Mouse (Mus musculus): ENCODE results near the gene Pkp4. TPM values are rescaled to one million over a fixed set of nuclear protein-coding genes. Genes with fewer than 3 reads are reported as not detected.

Pkp4 gene
- polyA plus RNA-seq, 1 experiment from 2014 or later: 30.6 TPM

- Histone ChIP-seq H3K4me2 (no peak overlapping the region), H3K9ac (no peak overlapping the region), H3K4me1 (replicated peaks) (peaks cover 11% of the 10 kb centered on the region; the same call in 1 of the 2 replicates), H3K27me3 (replicated peaks) (no peaks in the 10 kb centered on the region), H3K9me3 (replicated peaks) (no peaks in the 10 kb centered on the region), H3K4me3 (no peak overlapping the region), H3K36me3 (no peaks in the 10 kb centered on the region), H3K27ac (ENCODE audit: poor library complexity, severe bottlenecking) (peak overlapping the region; percentile 26; the same call in 1 of the 2 replicates)
- ATAC-seq (ENCODE audit: insufficient number of reproducible peaks, low FRiP score): peak; percentile 84
- 59% methylated on average over 8 of the region's 8 CpGs for WGBS
Measured at GRCm38 (mm10) chr2:59401841-59402461, 241.3 kb downstream of the Pkp4 start.

- Histone ChIP-seq H3K36me3 (no peaks in the 10 kb centered on the region), H3K9ac (no peak overlapping the region), H3K4me2 (no peak overlapping the region), H3K27ac (ENCODE audit: poor library complexity, severe bottlenecking) (no peak overlapping the region), H3K9me3 (replicated peaks) (no peaks in the 10 kb centered on the region), H3K4me3 (no peak overlapping the region), H3K27me3 (replicated peaks) (no peaks in the 10 kb centered on the region), H3K4me1 (replicated peaks) (peaks cover 24% of the 10 kb centered on the region)
- ATAC-seq (ENCODE audit: insufficient number of reproducible peaks, low FRiP score): no peak
- 84% methylated on average over 8 of the region's 8 CpGs for WGBS
Measured at GRCm38 (mm10) chr2:59404022-59404421, 243.4 kb downstream of the Pkp4 start.

Other genes with a start within 250 kb of the Pkp4 start
- gene Ccdc148, start 167 bp upstream of the Pkp4 start, polyA plus RNA-seq (2016; fragmentation: Nextera tagmentation; extraction: Ambion mirVana): 0.54 and 0.73 TPM in 2 replicates